Mouse (Mus musculus): ENCODE measurements at regions not wholly inside any gene's neighbourhood (a gene's known extent, or its start where the extent isn't known, plus 50 kb on each side); places are given as distances from the start of the nearest gene placed in this dataset.

- H3K4me3 ChIP-seq, result no peak overlapping the region
- ATAC-seq (ENCODE audit: low FRiP score, low read depth), result no peak
- 54% methylated on average over 5 of the region's 5 CpGs for WGBS
- H3K9ac ChIP-seq, result no peak overlapping the region
- H3K4me1 ChIP-seq, result no peaks in the 10 kb centered on the region
- H3K36me3 ChIP-seq, result no peaks in the 10 kb centered on the region
- H3K9me3 ChIP-seq, result no peaks in the 10 kb centered on the region
- H3K27ac ChIP-seq, result no peak overlapping the region
- H3K4me2 ChIP-seq (replicated peaks), result no peak overlapping the region
- H3K27me3 ChIP-seq, result no peaks in the 10 kb centered on the region
Observed at GRCm38 (mm10) chr1:166735545-166735944, 53.9 kb upstream of the Fmo9 start.

DNA sequence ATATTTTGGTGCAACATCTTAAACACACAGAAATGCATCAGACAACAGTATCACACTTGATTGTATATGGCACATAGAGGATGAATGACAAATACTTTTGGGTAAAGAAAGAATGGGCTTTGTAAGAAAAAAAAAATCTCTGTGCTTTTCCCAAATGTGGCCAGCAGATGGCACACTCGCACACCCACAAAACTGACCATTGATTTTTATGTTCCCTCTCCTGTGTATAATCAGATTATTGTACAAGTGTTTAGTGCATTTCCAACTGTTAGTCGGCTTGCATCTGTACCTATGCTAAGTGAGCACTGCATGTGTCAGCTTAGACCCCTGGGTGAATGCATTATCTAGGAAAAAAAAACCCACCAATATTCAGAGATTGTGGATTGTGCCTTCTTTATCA is 56.4 kb upstream of the Fmo9 start:
- H3K4me2 ChIP-seq (replicated peaks), result no peak overlapping the region
- H3K4me3 ChIP-seq, result no peak overlapping the region
- WGBS, result 3% methylated on average over 2 of the region's 2 CpGs
- no peak overlapping the region for H3K9ac ChIP-seq
- H3K4me1 ChIP-seq, result no peaks in the 10 kb centered on the region
- no peaks in the 10 kb centered on the region for H3K36me3 ChIP-seq
- H3K9me3 ChIP-seq, result no peaks in the 10 kb centered on the region
- H3K27me3 ChIP-seq, result no peaks in the 10 kb centered on the region
- no peak for ATAC-seq (ENCODE audit: low FRiP score, low read depth)
- H3K27ac ChIP-seq, result no peak overlapping the region

DNA sequence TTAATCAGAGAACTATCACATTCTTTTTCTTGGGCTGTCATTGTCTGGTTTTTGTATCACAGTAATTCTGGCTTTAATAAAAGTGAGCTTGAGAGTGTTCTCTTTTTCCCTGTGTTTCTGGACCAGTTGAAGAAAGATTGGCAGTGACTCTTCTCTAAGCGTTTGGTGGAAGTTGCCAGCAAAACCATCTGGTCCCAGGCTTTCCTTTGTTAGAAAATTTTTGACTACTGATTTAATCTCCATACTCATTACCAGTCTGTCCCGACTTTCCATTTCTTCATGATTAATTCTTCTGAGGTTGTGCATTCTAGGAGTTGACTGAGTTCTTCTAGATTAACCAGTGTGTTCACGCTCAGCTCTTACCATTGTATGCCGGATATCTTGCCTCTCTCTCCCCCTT is 68.6 kb upstream of the Fmo9 start:
- H3K9me3 ChIP-seq, result no peaks in the 10 kb centered on the region
- H3K36me3 ChIP-seq, result no peaks in the 10 kb centered on the region
- H3K4me2 ChIP-seq (replicated peaks), result no peak overlapping the region
- no peak for ATAC-seq (ENCODE audit: low FRiP score, low read depth)
- H3K27ac ChIP-seq, result no peak overlapping the region
- no peaks in the 10 kb centered on the region for H3K4me1 ChIP-seq
- H3K9ac ChIP-seq, result no peak overlapping the region
- 81% methylated on average over 4 of the region's 4 CpGs for WGBS
- no peaks in the 10 kb centered on the region for H3K27me3 ChIP-seq
- H3K4me3 ChIP-seq, result no peak overlapping the region

DNA sequence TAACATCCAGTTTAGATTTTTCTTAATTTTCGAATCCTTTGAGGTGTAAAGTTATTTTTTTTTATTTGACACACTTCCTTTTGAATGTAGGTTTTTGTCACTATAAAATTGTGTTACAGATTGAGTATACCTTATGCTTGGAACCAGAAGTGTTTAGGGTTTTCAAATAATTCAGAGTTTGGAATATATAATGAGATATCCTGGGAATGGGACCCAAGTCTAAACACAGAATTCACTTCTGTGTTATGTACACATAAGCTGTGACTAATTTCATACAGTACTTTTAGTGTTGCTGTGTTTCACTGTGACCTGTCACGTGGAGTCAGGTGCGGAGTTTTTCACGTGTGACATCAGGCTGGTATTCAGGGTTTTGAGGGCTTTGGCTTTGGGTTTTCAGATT is 69.1 kb upstream of the Fmo9 start:
- no peak overlapping the region for H3K4me3 ChIP-seq
- H3K4me1 ChIP-seq, result no peaks in the 10 kb centered on the region
- no peak for ATAC-seq (ENCODE audit: low FRiP score, low read depth)
- no peak overlapping the region for H3K4me2 ChIP-seq (replicated peaks)
- no peak overlapping the region for H3K27ac ChIP-seq
- H3K9me3 ChIP-seq, result no peaks in the 10 kb centered on the region
- WGBS, result 83% methylated on average over 4 of the region's 4 CpGs
- H3K36me3 ChIP-seq, result no peaks in the 10 kb centered on the region
- no peak overlapping the region for H3K9ac ChIP-seq
- no peaks in the 10 kb centered on the region for H3K27me3 ChIP-seq

DNA sequence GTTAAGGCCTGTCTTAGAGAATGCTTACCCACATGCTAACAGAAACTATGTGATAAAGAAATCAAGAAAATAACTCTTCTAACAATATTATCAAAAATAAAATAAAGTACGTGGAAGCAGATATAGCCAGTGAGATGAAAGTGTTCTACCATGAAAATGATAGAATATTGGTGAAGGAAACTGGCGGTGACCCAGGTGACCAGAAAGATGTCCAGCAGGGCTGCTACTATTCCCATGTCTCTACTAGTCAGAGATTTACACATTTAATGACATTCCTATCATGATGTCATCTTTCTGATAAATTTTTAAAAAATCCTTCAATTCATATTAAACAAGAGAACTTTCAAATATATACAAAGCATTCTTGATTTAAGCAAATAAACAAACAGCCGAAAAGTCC is 69.8 kb upstream of the Fmo9 start:
- H3K9me3 ChIP-seq, result no peaks in the 10 kb centered on the region
- no peak overlapping the region for H3K9ac ChIP-seq
- no peaks in the 10 kb centered on the region for H3K4me1 ChIP-seq
- no peak overlapping the region for H3K4me2 ChIP-seq (replicated peaks)
- no peak for ATAC-seq (ENCODE audit: low FRiP score, low read depth)
- H3K27ac ChIP-seq, result no peak overlapping the region
- 87% methylated on average over 3 of the region's 3 CpGs for WGBS
- H3K27me3 ChIP-seq, result no peaks in the 10 kb centered on the region
- no peaks in the 10 kb centered on the region for H3K36me3 ChIP-seq
- H3K4me3 ChIP-seq, result no peak overlapping the region

- H3K4me3 ChIP-seq, result no peak overlapping the region
- ATAC-seq (ENCODE audit: low FRiP score, low read depth), result no peak
- no peaks in the 10 kb centered on the region for H3K9me3 ChIP-seq
- no peak overlapping the region for H3K9ac ChIP-seq
- H3K27ac ChIP-seq, result no peak overlapping the region
- no peak overlapping the region for H3K4me2 ChIP-seq (replicated peaks)
- H3K36me3 ChIP-seq, result no peaks in the 10 kb centered on the region
- no peaks in the 10 kb centered on the region for H3K27me3 ChIP-seq
- no peaks in the 10 kb centered on the region for H3K4me1 ChIP-seq
- WGBS, result 87% methylated on average over 6 of the region's 6 CpGs
Observed at GRCm38 (mm10) chr1:166752990-166753709, 71.5 kb upstream of the Fmo9 start.

DNA sequence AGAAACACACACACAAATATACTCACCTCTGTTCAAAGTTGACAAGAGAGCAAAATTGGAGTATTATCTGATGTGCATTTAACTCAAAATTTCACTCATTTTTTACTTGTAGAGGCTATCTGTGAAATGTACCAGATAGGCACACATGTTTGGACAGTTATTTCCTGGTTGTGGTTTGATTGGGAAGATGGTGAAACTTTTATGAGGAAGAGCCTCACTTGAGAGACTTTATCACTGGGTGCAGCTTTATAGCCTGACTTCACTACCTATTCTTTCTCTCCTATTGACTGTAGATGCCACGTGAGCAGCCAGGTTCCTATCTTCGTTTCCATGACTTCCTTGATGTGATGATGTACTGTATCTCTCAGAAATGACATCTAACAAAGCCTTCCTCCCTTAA is 77.3 kb upstream of the Fmo9 start:
- H3K9me3 ChIP-seq, result no peaks in the 10 kb centered on the region
- no peaks in the 10 kb centered on the region for H3K36me3 ChIP-seq
- H3K9ac ChIP-seq, result no peak overlapping the region
- no peak overlapping the region for H3K4me2 ChIP-seq (replicated peaks)
- 79% methylated on average over 2 of the region's 2 CpGs for WGBS
- ATAC-seq (ENCODE audit: low FRiP score, low read depth), result no peak
- no peak overlapping the region for H3K27ac ChIP-seq
- no peaks in the 10 kb centered on the region for H3K27me3 ChIP-seq
- no peaks in the 10 kb centered on the region for H3K4me1 ChIP-seq
- H3K4me3 ChIP-seq, result no peak overlapping the region

- no peaks in the 10 kb centered on the region for H3K36me3 ChIP-seq
- H3K27ac ChIP-seq, result no peak overlapping the region
- H3K4me1 ChIP-seq, result no peaks in the 10 kb centered on the region
- no peak overlapping the region for H3K4me3 ChIP-seq
- ATAC-seq (ENCODE audit: low FRiP score, low read depth), result no peak
- H3K9me3 ChIP-seq, result peaks cover 8% of the 10 kb centered on the region; the same call in 1 of the 2 replicates
- H3K9ac ChIP-seq, result no peak overlapping the region
- no peak overlapping the region for H3K4me2 ChIP-seq (replicated peaks)
- WGBS, result 88% methylated on average over 1 of the region's 1 CpGs
- H3K27me3 ChIP-seq, result no peaks in the 10 kb centered on the region
Observed at GRCm38 (mm10) chr1:166773114-166773513, 91.5 kb upstream of the Fmo9 start.

- no peak overlapping the region for H3K4me2 ChIP-seq (replicated peaks)
- H3K4me3 ChIP-seq, result no peak overlapping the region
- no peaks in the 10 kb centered on the region for H3K9me3 ChIP-seq
- H3K4me1 ChIP-seq, result no peaks in the 10 kb centered on the region
- no peaks in the 10 kb centered on the region for H3K27me3 ChIP-seq
- WGBS, result 61% methylated on average over 1 of the region's 1 CpGs
- no peaks in the 10 kb centered on the region for H3K36me3 ChIP-seq
- no peak overlapping the region for H3K9ac ChIP-seq
- no peak overlapping the region for H3K27ac ChIP-seq
- no peak for ATAC-seq (ENCODE audit: low FRiP score, low read depth)
Observed at GRCm38 (mm10) chr1:166782106-166782505, 100.5 kb upstream of the Fmo9 start.

GRCm38 (mm10) chr1:166787945-166788344 is 106.3 kb upstream of the Fmo9 start:
- WGBS, result 77% methylated on average over 1 of the region's 1 CpGs
- Histone ChIP-seq H3K27ac (no peak overlapping the region), H3K4me2 (replicated peaks) (no peak overlapping the region), H3K4me3 (no peak overlapping the region), H3K9ac (no peak overlapping the region), H3K27me3 (no peaks in the 10 kb centered on the region), H3K4me1 (no peaks in the 10 kb centered on the region), H3K9me3 (no peaks in the 10 kb centered on the region), H3K36me3 (no peaks in the 10 kb centered on the region)
- no peak for ATAC-seq (ENCODE audit: low FRiP score, low read depth)

DNA sequence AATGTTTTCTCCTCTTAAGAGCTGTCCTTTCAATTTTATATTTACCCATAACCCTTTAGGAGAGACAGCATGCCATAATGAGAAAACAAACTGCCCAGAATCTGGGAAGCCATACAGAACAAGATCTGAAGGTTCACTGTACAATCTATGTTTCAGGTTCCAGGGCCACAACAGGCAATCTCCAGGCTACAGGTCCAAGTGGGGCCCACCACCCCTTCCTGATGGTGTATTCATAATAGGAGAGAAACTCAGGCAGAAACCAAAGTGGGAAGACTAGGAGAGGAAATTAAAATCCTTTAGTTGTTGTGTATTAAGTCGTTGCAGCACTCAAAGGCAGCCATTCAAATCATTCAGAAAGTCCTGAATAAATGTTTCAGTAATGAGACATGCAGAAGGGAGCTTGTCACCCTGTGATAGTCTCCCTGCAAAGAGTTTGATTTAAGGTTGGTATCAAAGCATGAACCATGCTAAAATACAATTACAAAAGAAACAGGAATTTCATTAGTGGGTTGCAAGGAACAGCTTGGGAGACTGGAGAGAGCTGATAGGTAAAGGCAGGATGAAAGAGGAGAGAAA is 107.3 kb upstream of the Fmo9 start:
- Histone ChIP-seq H3K4me1 (no peaks in the 10 kb centered on the region), H3K4me3 (no peak overlapping the region), H3K27ac (no peak overlapping the region), H3K27me3 (no peaks in the 10 kb centered on the region), H3K9me3 (no peaks in the 10 kb centered on the region), H3K4me2 (replicated peaks) (no peak overlapping the region), H3K9ac (no peak overlapping the region), H3K36me3 (no peaks in the 10 kb centered on the region)
- ATAC-seq (ENCODE audit: low FRiP score, low read depth), result no peak
- WGBS, result 58% methylated on average over 1 of the region's 1 CpGs

- H3K9ac ChIP-seq, result no peak overlapping the region
- H3K27ac ChIP-seq, result no peak overlapping the region
- ATAC-seq (ENCODE audit: low FRiP score, low read depth), result no peak
- H3K36me3 ChIP-seq, result no peaks in the 10 kb centered on the region
- 74% methylated on average over 6 of the region's 6 CpGs for WGBS
- no peak overlapping the region for H3K4me2 ChIP-seq (replicated peaks)
- H3K4me3 ChIP-seq, result no peak overlapping the region
- no peaks in the 10 kb centered on the region for H3K9me3 ChIP-seq
- no peaks in the 10 kb centered on the region for H3K27me3 ChIP-seq
- H3K4me1 ChIP-seq, result no peaks in the 10 kb centered on the region
Observed at GRCm38 (mm10) chr1:166793052-166793716, 111.5 kb upstream of the Fmo9 start.

DNA sequence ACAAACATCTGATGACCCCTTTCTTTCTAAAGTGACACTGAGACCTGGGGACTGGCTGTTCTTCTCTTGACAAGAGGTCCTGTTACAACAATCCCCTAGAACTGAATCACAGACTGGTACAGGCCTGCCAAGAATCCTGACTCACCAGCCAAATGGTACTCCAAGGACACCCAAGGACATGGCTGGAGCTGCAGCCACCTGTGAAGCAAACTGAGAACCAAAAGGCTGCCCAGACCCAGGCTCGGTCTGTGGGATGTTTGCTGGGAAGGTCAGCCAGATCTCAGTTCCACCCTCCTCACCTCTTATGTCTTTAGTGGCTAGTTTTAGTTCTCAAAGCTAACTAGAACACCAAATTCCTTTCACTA is 112.1 kb upstream of the Fmo9 start:
- H3K27me3 ChIP-seq, result no peaks in the 10 kb centered on the region
- H3K27ac ChIP-seq, result no peak overlapping the region
- 65% methylated on average over 1 of the region's 1 CpGs for WGBS
- no peaks in the 10 kb centered on the region for H3K36me3 ChIP-seq
- no peak overlapping the region for H3K4me2 ChIP-seq (replicated peaks)
- no peaks in the 10 kb centered on the region for H3K4me1 ChIP-seq
- ATAC-seq (ENCODE audit: low FRiP score, low read depth), result no peak
- no peaks in the 10 kb centered on the region for H3K9me3 ChIP-seq
- H3K4me3 ChIP-seq, result no peak overlapping the region
- H3K9ac ChIP-seq, result no peak overlapping the region

All from limb, embryonic 13.5 days (tissue).